Mouse (Mus musculus) frontal cortex, postnatal 36 days (tissue): Measurements from ENCODE around the gene Rsl24d1.
"Not testable (repeated sequence)": the region's sequence is repeated elsewhere in the genome, so short reads cannot be mapped to it uniquely, and the experiment has no call there.

Experiments
- DNase-seq, 2 experiments: peaks; one replicate each; pipeline ENCODE4 v3.0.0; 2022; ENCODE audit warnings: low spot score in 2 of 2

Rsl24d1 gene

DNA sequence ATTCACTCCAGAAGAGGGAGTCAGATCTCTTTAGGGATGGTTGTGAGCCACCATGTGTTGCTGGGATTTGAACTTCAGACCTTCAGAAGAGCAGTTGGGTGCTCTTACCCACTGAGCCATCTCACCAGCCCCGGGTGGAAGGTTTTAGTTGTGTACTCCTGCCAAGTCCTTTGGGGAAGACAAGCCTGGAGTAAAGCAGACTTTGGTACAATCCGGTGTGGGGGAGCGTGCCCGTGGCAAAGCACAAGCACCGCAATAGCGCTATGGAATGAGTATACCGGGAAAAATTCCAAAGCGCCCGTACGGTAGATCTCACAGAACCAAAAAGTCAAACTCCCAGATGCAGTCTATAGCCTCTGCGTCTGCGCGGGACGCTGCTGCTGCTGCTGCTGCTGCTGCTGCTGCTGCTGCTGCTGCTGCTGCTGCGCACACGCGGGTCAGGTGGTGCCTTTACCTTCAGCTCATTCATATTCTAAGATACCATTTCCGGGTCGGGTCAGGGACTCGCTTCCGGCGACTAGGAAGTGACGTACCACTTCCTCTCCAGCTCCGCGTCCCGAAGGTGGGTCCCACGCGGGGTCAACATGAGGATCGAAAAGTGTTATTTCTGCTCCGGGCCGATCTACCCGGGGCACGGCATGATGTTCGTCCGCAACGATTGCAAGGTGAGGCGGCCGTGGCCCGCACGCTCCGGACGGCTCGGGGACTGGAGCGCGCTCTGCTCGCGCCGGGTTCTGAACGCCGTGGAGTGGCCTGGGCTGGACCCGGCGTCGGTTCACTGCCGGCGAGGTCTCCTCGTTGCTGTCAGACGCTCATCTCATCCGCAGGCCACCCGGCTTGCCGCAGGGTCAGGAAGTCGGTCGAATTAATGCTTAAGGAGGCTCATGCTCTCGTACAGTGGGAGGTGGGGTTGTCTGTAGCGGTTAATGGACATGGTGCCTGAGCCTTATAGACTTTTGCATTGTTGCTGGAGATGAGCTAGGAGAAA lies at the start of gene Rsl24d1:
Gene Rsl24d1, plus strand, starts transcription at position 508 of the 988 bp plus-strand sequence.
- peak; percentile 90 to 95 for DNase-seq

DNA sequence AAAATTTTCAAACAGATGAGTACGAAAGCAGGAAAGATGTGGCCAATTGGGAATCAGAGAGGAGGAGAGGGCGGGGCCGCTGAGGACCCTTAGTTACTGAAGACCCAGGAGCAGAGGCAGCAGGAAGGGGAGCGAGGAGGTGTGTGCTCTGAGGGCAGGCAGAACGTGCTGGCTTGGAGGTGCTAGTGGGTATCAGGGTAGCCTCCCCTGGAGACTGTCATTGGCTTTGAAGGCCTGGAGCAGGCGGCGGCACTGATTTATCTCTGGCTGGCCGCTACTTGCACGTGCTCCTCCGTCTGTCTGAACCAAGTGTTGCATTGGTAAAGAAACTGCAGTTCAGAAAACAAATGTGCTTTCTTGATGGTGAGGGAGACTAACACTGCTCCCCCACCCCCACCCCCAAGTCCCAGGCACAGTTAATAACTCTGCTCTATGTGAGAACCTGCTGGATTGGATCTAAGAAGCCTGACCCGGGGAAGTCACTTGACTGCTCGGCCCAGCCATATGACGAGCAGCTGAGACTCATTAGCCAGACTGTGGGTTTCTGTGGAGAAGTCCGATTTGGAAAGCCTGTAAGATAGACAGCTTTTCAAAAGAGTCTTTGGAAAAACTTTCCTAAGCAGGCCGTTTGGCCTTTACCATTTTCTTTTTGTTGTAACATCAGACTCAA lies 49.5 kb upstream of the Rsl24d1 start:
- no peak for DNase-seq

DNA sequence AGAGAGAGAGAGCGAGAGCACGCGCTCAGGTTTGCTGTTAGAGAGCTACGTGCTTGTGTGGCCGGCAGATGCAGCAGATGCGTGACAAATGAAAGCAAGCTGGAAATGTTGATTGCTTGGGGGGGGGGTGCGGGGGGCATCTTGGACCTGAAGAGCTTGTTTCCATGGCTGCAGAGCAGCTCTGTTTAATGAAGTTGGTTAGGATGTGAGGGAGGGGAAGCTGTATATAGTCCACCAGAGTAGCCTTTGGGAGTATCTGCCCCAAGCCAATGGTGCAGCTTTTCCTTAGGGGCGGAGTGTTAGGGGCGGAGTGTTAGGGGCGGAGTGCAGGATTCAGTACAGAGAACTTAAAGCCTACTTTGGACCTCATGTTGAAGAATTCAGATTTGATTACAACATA lies 46.1 kb upstream of the Rsl24d1 start:
- no peak for DNase-seq

DNA sequence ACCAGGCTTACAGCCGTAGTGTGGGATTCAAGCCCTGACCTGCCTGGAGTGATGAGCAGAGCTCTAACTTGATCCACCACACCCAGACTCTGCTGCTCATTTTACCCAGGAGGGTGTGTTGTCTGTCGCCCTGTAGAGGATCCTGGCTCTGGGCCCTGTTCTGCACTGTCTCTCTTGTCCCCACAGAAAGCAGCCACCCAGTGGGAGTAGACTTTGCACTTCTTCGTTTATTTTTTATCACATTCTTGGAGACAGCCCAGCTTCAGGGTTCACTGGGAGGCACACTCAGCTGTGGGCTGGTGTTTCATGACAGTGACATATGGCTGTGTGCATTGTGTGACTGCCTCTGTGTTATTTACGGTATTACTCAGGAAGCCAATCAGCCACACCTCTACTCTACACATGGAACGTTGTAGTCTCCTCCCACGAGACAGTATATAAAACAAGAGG lies 45.0 kb upstream of the Rsl24d1 start:
- DNase-seq, result peak; percentile 70 to 79

DNA sequence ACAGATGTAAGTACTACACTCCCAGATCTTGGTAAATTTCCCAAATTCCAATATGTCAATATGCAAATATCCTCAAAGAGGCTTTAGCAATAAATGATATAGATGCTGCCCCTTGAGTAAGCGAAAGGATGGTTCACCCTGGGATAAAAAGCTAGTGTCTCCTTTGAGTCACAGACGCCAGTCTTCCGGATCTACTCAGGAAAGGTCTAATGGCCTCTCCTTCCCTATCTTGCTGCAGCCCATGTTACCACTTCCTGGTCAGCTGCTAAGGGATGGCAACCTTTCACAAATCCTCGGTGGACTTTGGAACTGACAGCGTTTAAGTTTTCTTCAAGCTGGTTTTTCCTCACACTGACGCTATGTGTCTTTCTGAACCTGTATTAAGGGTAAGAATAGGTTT lies 44.5 kb upstream of the Rsl24d1 start:
- no peak for DNase-seq

DNA sequence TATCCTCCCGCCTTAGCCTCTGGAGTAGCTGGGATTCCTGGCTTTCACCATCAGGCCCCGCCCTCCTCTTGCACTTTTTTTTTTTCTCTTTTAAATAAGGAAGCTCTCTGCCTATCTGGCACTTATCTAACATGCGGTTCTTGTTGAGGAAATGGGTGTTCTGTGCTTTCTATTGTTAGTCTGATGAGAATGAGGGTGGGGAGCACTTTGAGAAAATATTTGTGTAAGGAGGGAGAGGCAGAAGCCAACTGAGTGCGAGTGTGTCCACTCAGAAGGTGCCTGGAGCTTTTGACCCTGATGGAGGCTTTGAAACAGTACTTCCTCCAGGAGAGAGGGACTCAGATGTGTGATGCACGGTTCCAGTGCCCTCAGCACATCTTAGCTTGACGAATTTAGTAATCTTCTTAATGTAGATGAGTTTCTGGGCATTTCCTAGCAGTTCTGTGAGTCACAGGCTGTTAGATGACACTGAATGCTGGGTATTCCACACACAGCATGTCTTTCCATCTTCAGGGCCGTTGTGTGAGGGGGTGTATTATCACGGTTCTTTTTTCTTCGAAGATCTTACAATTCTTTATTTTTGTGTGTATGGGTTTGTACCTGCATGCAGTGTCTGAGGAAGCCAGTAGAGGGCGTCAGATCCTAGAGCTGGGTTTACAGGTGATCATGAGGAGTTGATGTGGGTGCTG lies 42.1 kb upstream of the Rsl24d1 start:
- DNase-seq, result peak; percentile 15 to 23

DNA sequence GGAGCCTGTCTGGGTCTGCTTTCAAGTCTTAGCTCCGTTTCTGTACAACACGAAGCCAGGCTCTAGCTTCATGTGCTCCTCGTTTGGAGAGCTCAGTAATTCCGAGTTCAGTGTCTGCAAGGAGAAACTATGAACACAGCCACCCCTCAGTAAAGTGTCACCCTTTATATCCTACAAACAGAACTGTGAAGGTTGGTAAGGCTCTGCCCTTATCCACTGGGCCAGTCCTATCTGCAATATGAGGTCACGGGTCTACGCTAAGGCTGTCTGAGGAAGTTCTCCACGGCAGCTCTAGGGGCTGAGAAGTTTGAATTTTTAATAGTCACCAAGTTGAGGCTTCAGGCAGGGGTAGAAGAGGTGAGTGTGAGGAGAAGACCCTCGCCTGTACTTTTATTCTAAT lies 40.8 kb upstream of the Rsl24d1 start:
- no peak for DNase-seq

DNA sequence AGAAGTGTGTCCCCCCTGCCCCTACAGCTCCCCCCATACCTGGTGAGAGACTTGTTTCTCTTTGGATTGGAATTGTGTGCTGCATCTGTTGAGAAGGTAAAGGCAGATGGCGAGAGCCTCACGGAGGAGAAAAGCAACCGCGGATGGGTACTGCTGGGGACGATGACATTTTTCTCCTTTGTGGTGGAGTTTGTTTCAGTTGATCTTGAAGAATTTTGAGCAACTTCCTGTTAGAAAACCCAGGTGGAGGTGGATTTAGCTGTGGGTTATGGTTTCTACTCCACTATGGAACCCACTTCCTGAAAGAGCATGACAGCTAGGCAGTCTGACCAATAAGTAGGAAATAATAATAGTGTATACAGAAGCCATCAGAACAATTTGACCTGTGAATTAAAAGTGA lies 40.1 kb upstream of the Rsl24d1 start:
- DNase-seq, result no peak

DNA sequence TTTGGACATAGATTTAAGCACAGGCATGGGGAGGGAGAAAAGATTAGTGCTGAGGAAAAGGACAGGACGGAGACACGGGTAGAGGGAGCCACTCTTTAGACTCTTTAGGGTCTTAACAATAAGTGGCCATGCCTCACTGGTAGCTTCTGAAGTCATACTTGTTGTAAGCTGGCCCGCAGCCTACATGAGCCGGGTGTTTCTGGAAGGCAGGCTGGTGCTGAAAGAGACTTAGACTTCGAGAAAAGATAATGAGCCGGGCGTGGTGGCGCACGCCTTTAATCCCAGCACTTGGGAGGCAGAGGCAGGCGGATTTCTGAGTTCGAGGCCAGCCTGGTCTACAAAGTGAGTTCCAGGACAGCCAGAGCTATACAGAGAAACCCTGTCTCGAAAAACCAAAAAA lies 33.9 kb upstream of the Rsl24d1 start:
- not testable (repeated sequence) for DNase-seq

DNA sequence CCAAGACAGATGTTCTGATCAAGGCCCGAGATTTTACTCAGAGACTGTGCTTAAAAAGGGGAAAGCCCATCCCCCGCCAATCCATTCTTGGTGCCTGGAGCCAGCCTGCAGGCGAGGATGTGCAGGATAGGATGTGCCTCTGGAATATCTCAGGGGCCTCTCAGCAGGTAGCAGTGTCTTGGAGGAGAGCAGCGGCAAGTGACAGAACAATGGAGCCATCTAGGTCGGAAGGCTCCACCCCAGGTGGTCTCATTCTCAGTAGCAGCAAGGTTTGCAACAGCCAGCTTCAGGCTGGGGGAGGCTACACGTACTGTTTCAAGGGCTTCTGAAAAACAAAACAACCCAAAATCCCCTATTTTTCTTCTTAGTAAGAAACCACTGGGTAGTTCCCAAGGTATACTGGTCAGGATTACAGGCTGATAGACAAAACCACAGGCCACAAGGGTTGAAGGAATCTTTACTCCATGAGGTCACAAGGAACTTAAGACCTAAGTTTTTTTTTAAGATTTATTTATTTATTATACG lies 33.4 kb upstream of the Rsl24d1 start:
- no peak for DNase-seq

DNA sequence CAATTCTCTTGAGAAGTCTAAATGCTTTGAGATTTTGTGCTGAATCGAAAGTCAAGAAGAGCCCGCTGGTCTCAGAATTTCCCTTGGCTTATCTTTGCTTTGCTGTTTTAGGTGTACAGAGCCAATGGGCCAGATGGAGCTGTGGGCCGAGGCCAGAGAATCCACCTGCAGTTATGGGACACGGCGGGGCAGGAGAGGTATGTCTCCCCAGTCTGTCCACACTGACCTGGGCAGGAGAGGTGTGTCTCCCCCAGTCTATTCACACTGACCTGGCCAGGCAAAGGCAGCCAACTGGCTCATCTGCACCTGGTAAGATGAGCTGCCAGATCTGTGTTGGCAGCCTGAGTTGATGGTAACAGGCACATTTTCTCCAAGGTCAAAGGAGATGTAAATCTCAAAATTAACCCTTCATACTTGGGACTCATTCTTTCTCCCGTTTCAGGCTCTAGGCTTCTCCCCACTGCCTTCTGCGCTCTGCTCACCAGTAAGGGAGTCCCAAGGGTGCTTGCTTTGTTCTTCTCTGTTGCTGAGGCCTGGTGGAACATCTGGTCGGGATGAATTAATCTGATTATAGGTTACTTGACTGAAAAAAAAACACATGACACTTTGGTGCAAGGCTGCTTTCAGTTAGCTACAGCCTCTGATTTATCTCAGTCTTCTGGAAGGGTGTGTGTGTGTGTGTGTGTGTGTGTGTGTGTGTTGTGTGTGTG lies 30.8 kb upstream of the Rsl24d1 start:
- DNase-seq, result no peak

DNA sequence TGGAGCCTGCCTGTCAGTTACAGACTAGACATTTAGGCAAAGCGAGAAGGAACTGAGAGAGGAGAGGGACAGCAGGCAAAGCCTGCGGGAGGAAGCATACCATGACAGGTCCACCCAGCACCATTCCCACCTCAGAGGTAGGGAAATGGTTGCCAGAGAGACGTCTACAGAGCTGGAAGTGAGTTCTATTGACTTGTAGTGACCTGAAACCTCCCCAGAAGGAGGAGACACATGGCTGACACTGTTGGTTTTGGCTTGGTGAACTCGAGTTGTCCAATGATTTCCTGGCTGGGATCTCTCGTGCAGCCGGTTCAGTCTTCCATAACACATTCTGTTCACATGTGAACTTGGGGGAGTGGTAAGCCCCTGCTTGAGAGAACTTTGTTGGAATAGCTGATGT lies 29.3 kb upstream of the Rsl24d1 start:
- no peak for DNase-seq

DNA sequence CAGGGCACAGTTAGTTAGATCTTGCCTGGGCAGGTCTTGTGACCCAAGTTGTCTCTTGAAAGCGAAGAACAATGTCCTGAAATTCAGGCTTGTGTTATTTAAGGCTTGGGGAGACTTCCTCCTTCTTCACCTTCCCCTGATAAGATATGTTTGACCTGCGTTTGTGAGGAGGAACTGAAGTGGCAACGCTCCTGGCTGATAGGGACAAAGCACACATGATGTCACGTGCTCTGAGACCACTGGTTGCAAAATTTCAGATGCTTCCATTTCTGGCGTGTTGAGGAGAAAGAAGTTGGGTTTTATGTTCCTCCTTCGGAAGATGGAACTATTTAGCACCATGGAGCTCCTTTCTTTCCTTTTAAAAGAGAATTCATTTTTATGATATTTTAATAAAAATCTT lies 27.4 kb upstream of the Rsl24d1 start:
- DNase-seq, result no peak

DNA sequence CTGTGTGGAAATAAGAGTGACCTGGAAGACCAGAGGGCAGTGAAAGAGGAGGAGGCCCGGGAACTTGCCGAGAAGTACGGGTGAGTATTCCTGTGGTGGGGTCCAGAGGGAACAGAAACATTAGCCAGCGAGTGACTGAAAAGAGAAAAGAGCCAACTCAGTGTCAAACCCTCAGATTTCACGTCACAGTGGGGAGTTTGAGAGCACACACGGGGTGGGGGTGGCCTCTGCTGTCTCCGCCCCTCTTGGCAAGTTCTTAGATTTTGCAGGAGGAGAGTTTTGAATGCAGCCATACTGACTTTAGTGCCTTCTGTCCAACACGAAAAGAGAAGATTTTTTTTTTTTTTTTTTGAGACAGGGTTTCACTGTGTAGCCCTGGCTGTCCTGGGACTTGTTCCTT lies 26.1 kb upstream of the Rsl24d1 start:
- DNase-seq, result no peak

DNA sequence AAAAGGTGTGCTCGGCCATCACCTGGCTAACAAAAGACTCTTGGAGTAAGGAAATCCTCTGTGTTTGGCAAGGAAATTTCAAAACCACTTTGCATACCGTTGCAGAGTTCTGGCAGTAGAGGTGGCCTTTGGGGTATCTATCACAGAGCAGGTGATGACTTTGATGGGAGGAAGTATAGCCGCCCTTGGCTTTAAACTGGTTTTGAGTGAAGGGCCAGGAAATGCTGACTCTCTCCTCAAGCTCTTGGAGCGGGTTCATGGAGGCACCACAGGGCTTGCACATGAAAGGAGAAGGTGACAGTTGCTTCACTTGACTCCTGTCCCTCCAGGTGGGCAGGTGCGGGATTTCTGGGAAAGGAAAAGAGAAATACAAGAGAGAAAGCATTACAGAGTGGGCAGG lies 25.6 kb upstream of the Rsl24d1 start:
- DNase-seq, result no peak

DNA sequence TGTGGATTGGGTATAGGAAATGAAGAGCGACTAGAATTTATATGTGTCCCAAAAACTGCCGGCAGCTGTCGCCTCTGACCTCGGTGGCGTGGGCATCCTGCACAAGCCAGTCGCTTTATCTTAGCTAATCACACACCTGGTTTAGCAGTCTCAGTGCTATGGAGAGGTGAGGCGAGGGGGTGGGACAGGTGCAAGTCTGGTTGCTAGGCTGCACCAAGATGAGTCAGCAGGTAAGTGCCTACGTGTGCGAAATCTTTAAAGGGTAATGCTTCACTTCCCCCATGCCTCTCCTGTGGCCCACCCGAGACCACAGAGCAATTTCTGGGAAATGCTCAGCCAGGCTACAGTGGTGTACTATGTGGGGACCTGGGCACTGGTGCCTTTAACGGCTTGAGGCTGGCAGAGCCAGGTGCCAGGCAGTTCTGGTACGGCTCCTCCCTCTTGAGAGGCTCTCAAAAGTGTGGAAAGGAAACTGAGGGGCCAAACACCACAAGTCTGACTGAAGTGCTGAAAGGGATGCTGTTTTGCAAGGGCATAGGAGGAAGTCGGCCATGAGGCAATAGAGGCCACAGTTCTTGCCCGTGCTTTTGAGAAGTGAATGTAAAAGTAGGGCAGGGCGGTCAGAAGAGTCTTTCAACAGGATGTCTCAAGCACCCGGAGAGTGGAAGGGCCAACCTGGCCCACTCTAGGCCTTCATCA lies 23.9 kb upstream of the Rsl24d1 start:
- no peak for DNase-seq

DNA sequence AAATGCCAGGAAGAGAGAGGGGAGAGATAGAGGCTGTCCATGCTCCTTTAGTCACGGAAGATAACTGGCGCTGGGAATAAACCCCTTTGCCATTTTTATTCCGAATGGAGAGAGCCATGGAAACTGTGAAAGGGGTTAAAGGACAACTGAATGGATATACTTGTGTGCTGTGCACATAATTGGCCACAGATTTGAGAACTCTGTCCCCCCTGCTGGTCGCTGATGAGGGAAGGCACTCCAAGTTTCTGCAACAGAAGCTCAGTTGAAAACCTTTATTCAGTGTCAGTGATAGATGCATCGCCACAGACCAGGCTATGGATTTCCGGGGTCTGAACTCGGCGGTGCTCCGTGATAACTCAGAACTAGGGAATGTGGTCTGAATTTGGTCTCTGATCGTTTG lies 23.1 kb upstream of the Rsl24d1 start:
- no peak for DNase-seq

DNA sequence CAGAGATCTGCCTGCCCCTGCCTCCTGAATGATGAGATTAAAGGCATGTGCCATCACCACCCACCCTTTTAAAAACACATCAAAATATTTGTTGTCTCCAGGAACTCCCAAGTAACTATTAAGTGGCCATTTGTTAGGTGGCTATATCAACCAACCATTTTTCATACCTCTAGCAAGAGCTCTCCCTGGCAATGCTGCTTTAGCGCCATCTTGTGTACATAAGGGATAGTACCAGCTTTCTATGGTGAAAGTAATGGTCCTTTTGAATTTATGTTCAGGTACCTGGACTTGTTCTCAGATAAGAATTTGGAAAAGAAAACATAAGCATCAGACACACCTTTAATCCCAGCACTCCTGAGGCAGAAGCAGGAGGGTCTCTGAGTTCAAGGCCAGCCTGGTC lies 21.5 kb upstream of the Rsl24d1 start:
- peak in 1 of 2 experiments; percentile 48 for DNase-seq

DNA sequence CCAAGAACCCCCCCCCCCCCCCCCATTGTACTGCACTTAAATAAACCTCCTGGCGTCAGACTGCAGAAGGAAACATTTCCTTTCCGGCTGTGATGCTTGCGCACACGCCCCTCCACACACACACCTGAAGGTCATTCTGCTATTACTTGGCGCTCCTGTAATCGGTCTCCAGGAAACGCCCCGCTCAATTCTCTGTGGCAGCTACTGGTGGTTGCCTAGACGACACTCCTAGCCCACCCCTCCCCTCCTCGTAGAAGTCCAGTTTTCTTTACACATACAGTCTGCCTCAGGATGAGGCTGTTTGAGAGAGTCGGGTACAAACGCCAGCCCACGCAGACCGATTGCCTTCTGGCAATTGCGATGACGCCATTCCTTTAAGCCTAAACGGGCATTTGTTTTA lies 18.6 kb upstream of the Rsl24d1 start:
- DNase-seq, result peak in 1 of 2 experiments; percentile 8

DNA sequence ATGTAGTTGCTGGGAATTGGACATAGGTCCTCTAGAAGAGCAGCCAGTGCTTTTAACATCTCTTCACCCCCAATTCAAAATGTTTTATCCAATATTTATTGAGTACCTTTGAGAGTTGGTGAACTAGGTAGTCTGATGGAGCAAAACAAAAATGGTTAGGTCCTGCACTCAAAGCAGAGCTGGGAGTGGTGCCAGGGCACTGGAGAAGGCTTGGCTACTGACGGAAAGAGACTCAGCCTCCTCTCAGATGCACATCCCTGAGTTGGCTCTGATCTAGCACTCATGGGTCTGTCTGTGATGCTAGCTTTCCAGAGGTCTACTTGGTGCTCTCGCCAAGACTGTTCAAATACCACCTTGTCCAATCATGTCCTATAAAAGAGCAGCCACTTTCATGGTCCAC lies 15.3 kb upstream of the Rsl24d1 start:
- DNase-seq, result no peak

DNA sequence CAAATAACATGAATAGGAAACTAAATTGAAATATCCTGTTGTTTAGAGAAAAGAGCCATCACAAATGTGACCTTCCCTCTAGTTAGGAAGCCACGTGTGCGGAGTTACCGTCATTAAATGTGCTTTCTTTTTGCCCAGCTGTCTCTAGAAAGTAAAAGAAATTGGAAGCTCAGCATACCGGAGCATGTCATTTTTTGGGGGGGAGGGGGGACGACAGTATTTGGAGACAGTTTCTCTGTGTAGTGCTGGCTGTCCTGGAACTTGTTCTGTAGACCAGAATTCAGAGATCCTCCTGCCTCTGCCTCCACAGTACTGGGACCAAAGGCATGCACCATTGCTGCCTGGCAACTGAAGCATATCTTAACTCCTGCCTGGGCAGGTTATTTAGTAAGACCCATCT lies 11.7 kb upstream of the Rsl24d1 start, which contains the start of gene Khdc3:
Gene Khdc3, plus strand, starts transcription at position 301 of the 400 bp plus-strand sequence.
- DNase-seq, result no peak
